Mouse (Mus musculus) embryonic facial prominence, embryonic 11.5 days (tissue): ENCODE data around the gene Tmem117. TPM values are rescaled to one million over a fixed set of nuclear protein-coding genes. Genes with fewer than 3 reads are reported as not detected.
A peak's percentile ranks its signal among the peaks of the same experiment; 100 is the strongest.

Source experiments
- ATAC-seq: fragments of 200-750 bp; cut with Nextera tagmentation; replicated peaks from 2 replicates; pipeline ENCODE4 v1.8.0; 2017; ENCODE audit warnings: low read depth; ENCODE audit not compliant: insufficient number of reproducible peaks, low FRiP score, low TSS enrichment
- DNase-seq: peaks from one replicate; pipeline ENCODE4 v3.0.0-alpha.2; 2015; ENCODE audit warnings: low spot score
- H3K27ac ChIP-seq: fragments of 300-500 bp; sonication (generic); replicated peaks from 2 replicates; pipeline ENCODE4 v1.5.1; 2014; ENCODE audit warnings: mild to moderate bottlenecking, low read depth, low read length, control low read depth
- H3K27me3 ChIP-seq: fragments of 300-500 bp; sonication (generic); 2 replicates; pipeline ENCODE4 v1.6.1; 2014; ENCODE audit warnings: mild to moderate bottlenecking, low read length, moderate library complexity, mixed read lengths; ENCODE audit not compliant: control insufficient read depth, insufficient read depth
- H3K36me3 ChIP-seq: fragments of 300-500 bp; sonication (generic); replicated peaks from 2 replicates; pipeline ENCODE4 v1.6.1; 2014; ENCODE audit warnings: low read depth, mild to moderate bottlenecking, low read length, moderate library complexity, mixed read lengths; ENCODE audit not compliant: control insufficient read depth, insufficient read depth
- H3K4me1 ChIP-seq: fragments of 300-500 bp; sonication (generic); 2 replicates; pipeline ENCODE4 v1.6.1; 2014; ENCODE audit warnings: low read length, mixed read lengths; ENCODE audit not compliant: control insufficient read depth, insufficient read depth
- H3K4me2 ChIP-seq: fragments of 300-500 bp; sonication (generic); 2 replicates; pipeline ENCODE4 v1.6.1; 2014; ENCODE audit warnings: low read depth, mild to moderate bottlenecking, control low read depth, low read length, moderate library complexity
- H3K4me3 ChIP-seq: fragments of 300-500 bp; sonication (generic); 2 replicates; pipeline ENCODE4 v1.5.1; 2014; ENCODE audit warnings: low read depth, low read length, control low read depth
- H3K9ac ChIP-seq: fragments of 300-500 bp; sonication (generic); replicated peaks from 2 replicates; pipeline ENCODE4 v1.6.1; 2014; ENCODE audit warnings: mild to moderate bottlenecking, control low read depth, low read length
- H3K9me3 ChIP-seq: fragments of 300-500 bp; sonication (generic); replicated peaks from 2 replicates; pipeline ENCODE4 v1.6.1; 2016; ENCODE audit warnings: mild to moderate bottlenecking, low read length, inconsistent platforms, mixed read lengths; ENCODE audit not compliant: control insufficient read depth
- WGBS: fragments of 180-500 bp; shearing (Covaris S2); extraction: QIAGEN DNeasy Blood & Tissue Kit; methylation state at CpG from one replicate; pipeline ENCODE4 v1.1.7; 2014; 5-methylcytosine and 5-hydroxymethylcytosine counted together
- polyA plus RNA-seq: library from polyadenylated mRNA; unstranded; fragments of >200 nt; fragmentation: Nextera tagmentation; extraction: Ambion mirVana; gene quantifications from 2 replicates; pipeline ENCODE4 v1.2.1, GENCODE M21; 2014

Gene Tmem117
- polyA plus RNA-seq, 1 experiment from 2014 or later, result 1.9 TPM

GRCm38 (mm10) chr15:95108626-95109025 lies 479.6 kb downstream of the Tmem117 start:
- H3K9me3 ChIP-seq, result no peaks in the 10 kb centered on the region
- no peak overlapping the region for H3K4me2 ChIP-seq
- no peaks in the 10 kb centered on the region for H3K4me1 ChIP-seq
- DNase-seq, result no peak
- 87% methylated on average over 4 of the region's 4 CpGs for WGBS
- no peak overlapping the region for H3K9ac ChIP-seq
- H3K27ac ChIP-seq, result no peak overlapping the region
- H3K36me3 ChIP-seq, result no peaks in the 10 kb centered on the region
- H3K4me3 ChIP-seq, result no peak overlapping the region
- no peaks in the 10 kb centered on the region for H3K27me3 ChIP-seq
- ATAC-seq, result no peak

DNA sequence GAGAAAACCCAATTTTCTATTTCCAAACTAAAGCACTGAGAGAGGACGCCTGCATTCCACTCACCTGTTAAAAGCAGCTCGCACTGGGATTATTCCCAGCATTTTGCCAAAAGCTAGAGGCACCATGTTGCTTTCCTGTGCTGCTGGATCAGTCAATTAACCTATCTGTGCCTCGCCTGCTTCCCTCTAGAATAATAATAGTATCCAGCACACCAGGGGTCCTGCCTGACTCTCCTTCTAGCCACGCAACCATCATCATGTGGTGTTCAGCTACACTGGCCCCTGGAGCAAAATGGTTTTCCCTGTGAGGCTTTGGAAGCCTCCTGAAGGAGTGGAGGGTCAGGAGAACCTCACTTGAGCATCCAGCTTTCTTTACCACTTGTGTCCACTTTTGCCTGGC lies 502.4 kb downstream of the Tmem117 start:
- ATAC-seq, result no peak
- H3K4me3 ChIP-seq, result no peak overlapping the region
- H3K27me3 ChIP-seq, result no peaks in the 10 kb centered on the region
- WGBS, result 71% methylated on average over 4 of the region's 4 CpGs
- no peak overlapping the region for H3K4me2 ChIP-seq
- H3K9ac ChIP-seq, result no peak overlapping the region
- no peaks in the 10 kb centered on the region for H3K36me3 ChIP-seq
- no peak for DNase-seq
- H3K9me3 ChIP-seq, result no peaks in the 10 kb centered on the region
- no peaks in the 10 kb centered on the region for H3K4me1 ChIP-seq
- no peak overlapping the region for H3K27ac ChIP-seq

DNA sequence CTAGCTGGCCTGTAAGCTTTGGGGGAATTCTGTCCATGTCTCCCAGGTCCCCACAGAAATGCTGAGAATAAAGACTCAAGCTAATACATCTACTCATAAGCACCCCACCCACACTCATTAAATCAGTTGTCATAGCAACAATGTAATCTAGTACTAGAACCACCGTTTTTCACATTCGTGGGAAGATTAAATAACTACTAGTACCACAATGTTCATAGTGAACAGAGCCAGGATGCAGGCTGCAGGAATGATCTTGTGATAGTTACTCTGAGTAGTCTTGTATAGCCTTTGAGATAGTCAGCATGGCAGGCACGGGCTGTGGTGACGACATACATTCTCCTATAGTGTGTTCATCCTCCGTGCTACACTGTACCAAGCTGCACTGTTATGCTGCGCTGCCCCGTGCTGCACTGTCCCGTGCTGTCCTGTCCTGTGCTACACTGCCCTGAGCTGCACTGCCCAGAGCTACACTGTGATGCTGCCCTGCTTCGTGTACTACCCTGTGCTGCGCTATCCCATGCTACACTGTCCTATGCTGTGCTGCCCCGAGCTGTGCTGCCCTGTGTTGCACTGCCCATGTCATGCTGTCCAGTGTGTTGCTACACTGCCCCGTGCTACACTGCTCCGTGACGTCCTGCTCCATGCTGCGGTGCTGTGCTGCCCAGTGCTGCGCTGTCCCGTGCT lies 507.0 kb downstream of the Tmem117 start:
- no peak overlapping the region for H3K27ac ChIP-seq
- no peaks in the 10 kb centered on the region for H3K9me3 ChIP-seq
- no peaks in the 10 kb centered on the region for H3K27me3 ChIP-seq
- no peaks in the 10 kb centered on the region for H3K36me3 ChIP-seq
- no peak overlapping the region for H3K9ac ChIP-seq
- no peaks in the 10 kb centered on the region for H3K4me1 ChIP-seq
- WGBS, result 90% methylated on average over 17 of the region's 17 CpGs
- H3K4me3 ChIP-seq, result no peak overlapping the region
- DNase-seq (no peak), ATAC-seq (peak; percentile 73)
- no peak overlapping the region for H3K4me2 ChIP-seq

DNA sequence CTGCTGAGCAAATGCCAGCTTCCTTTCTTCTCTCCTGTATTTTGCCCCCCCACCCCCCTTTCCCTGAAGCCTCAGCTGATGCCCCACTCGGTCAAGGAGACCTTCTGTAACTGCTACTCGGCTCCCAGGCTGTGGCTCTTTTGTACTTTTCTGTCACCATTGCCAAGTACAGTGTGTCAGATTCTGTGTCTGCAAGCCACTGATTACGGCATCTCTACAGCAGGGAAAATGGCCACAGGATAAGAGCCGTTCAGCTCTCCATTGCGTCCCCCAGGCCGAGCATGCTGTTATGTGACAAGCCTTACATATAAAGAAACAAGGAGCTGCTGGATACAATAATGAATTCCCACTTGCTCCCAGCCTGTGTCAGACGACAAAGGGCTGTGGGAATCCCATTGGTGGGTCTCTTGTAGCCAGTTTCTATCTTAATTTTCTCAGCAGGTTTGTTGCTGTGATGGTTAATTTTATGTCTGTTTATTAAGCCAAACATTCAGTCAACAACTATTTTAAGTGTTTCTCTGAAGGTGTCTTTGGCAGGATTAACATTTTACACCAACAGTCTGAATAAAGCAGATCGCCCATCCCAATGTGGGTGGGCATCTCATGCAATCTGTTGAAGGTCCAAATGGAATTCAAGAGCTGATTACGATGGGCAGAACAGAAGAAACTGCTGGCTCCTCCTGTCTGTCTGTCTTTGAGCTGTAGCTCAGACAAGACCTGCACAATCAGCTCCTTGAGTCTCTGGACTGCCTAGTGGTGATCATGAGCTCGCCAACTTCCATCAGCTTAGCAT lies 508.2 kb downstream of the Tmem117 start:
- Histone ChIP-seq H3K4me3 (no peak overlapping the region), H3K4me2 (no peak overlapping the region)

GRCm38 (mm10) chr15:95138709-95139409 lies 509.8 kb downstream of the Tmem117 start:
- Histone ChIP-seq H3K36me3 (no peaks in the 10 kb centered on the region), H3K9ac (no peak overlapping the region), H3K4me2 (no peak overlapping the region), H3K4me1 (no peaks in the 10 kb centered on the region), H3K9me3 (no peaks in the 10 kb centered on the region), H3K4me3 (no peak overlapping the region), H3K27ac (no peak overlapping the region), H3K27me3 (no peaks in the 10 kb centered on the region)
- 84% methylated on average over 12 of the region's 12 CpGs for WGBS
- DNase-seq (no peak), ATAC-seq (no peak)

More for the DNA sequence above, 508.2 kb downstream of the Tmem117 start:
- Histone ChIP-seq H3K9me3 (no peaks in the 10 kb centered on the region), H3K27me3 (no peaks in the 10 kb centered on the region), H3K4me1 (no peaks in the 10 kb centered on the region), H3K27ac (no peak overlapping the region), H3K36me3 (no peaks in the 10 kb centered on the region), H3K9ac (no peak overlapping the region)
- 83% methylated on average over 10 of the region's 10 CpGs for WGBS
- no peak for ATAC-seq
- no peak for DNase-seq

DNA sequence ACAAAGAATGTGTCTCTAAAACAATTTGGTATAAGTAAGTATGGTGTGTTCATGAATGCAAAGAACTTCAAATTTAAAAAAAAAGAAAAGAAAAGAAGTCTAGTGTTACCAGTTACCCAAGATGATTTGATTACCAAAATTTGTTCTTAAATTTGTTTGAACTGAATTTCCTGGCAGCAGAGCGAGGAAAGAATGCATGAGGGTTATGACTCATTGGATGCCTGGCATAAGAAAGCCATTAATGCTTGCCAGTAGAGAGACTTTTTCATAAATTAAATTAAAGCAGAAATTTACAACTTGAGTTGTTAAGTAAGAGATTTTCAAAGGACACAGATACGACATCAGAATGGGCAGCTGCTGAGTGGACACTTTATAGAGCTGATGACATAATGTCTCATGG lies 515.1 kb downstream of the Tmem117 start:
- Histone ChIP-seq H3K9me3 (no peaks in the 10 kb centered on the region), H3K9ac (no peak overlapping the region), H3K27ac (no peak overlapping the region), H3K27me3 (no peaks in the 10 kb centered on the region), H3K4me2 (no peak overlapping the region), H3K4me1 (no peaks in the 10 kb centered on the region), H3K36me3 (no peaks in the 10 kb centered on the region), H3K4me3 (no peak overlapping the region)
- WGBS, result 60% methylated on average over 2 of the region's 2 CpGs
- DNase-seq (peak; percentile 8), ATAC-seq (no peak)

DNA sequence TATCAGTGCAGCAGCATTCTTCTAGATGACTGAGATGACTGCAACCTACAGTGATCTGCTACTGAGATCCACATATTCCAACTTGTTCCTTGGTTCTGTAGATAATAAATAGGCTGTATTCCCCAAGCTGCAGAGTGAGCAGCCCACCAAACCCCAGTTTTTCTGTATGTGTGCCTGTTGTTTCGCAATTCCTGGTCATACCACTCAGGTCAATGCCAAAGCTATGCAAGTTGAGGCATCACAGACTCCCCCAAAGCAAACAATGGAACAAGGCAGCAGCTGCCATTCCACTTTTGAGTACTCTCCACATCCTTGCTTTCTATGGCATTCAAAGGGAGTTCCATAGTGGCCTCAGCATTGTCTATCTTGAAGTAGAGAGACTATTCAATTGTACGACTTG lies 516.1 kb downstream of the Tmem117 start:
- Histone ChIP-seq H3K4me1 (no peaks in the 10 kb centered on the region), H3K4me2 (no peak overlapping the region), H3K4me3 (no peak overlapping the region), H3K27ac (no peak overlapping the region), H3K9me3 (no peaks in the 10 kb centered on the region), H3K27me3 (no peaks in the 10 kb centered on the region), H3K36me3 (no peaks in the 10 kb centered on the region), H3K9ac (no peak overlapping the region)
- WGBS, result 91% methylated on average over 2 of the region's 2 CpGs
- no peak for ATAC-seq
- DNase-seq, result no peak
